Mouse (Mus musculus) G1E (cell line): ENCODE data around the gene Lztr1. TPM values are rescaled to one million over a fixed set of nuclear protein-coding genes. Genes with fewer than 3 reads are reported as not detected.
A peak's percentile ranks its signal among the peaks of the same experiment; 100 is the strongest.

Source experiments
- ATAC-seq: 2 replicates; pipeline ENCODE4 v1.8.0; 2016; ENCODE audit warnings: mild to moderate bottlenecking; ENCODE audit not compliant: insufficient number of reproducible peaks, poor library complexity, low FRiP score, severe bottlenecking; ENCODE audit errors: extremely low read depth
- DNase-seq: peaks from one replicate; pipeline ENCODE4 v3.0.0; 2012; ENCODE audit warnings: low spot score
- H3K27me3 ChIP-seq: 2 replicates; pipeline ENCODE4 v1.6.1; 2012; ENCODE audit warnings: mild to moderate bottlenecking, low read length, inconsistent platforms; ENCODE audit not compliant: insufficient read depth
- H3K36me3 ChIP-seq: replicated peaks from 2 replicates; pipeline ENCODE3; 2012; ENCODE audit warnings: mild to moderate bottlenecking, inconsistent platforms
- H3K4me1 ChIP-seq: 2 replicates; pipeline ENCODE4 v1.6.1; 2012; ENCODE audit warnings: low read depth, low read length, inconsistent platforms, mixed read lengths; ENCODE audit not compliant: insufficient read depth
- H3K4me3 ChIP-seq: 2 replicates; pipeline ENCODE4 v1.5.1; 2012; ENCODE audit warnings: low read depth, mild to moderate bottlenecking, inconsistent platforms, low read length, moderate library complexity, mixed read lengths
- H3K9me3 ChIP-seq: replicated peaks from 2 replicates; pipeline ENCODE4 v1.6.1; 2012; ENCODE audit warnings: inconsistent platforms
- CTCF ChIP-seq: IDR thresholded peaks from 2 replicates; pipeline ENCODE4 v1.5.1; 2012; ENCODE audit warnings: low read depth, low read length, inconsistent platforms, mixed read lengths
- GATA1 ChIP-seq: IDR thresholded peaks from 2 replicates; pipeline ENCODE4 v1.6.1; 2012; ENCODE audit warnings: borderline replicate concordance, low read length, inconsistent platforms, mixed read lengths
- GATA2 ChIP-seq: IDR thresholded peaks from 2 replicates; pipeline ENCODE4 v1.6.1; 2012; ENCODE audit warnings: low read depth, low read length, inconsistent platforms, borderline replicate concordance
- POLR2AphosphoS5 ChIP-seq: IDR thresholded peaks from 2 replicates; pipeline ENCODE4 v1.6.1; 2012; ENCODE audit warnings: low read depth, low read length, inconsistent platforms; ENCODE audit not compliant: insufficient replicate concordance
- TAL1 ChIP-seq: conservative IDR thresholded peaks from 2 replicates; pipeline ENCODE4 v1.6.1; 2012; ENCODE audit warnings: low read depth, low read length, inconsistent platforms, mixed read lengths
- polyA plus RNA-seq: library from polyadenylated mRNA; stranded (reverse); fragments of >175 nt; gene quantifications from 2 replicates; pipeline ENCODE4 v1.2.3, GENCODE M21; 2012
- total RNA-seq, 2 experiments: library from RNA; stranded (forward) in 1 of 2; stranded (reverse) in 1 of 2; fragments of 200-1000 nt in 1 of 2; fragments of >200 nt in 1 of 2; fragmentation: Nextera tagmentation in 1 of 2; gene quantifications; 2 replicates each; pipeline ENCODE4 v1.2.3; 2014 to 2017

The Lztr1 gene
- total and polyA plus RNA-seq, 3 experiments = 42.5 to 54.7 (median 48.4) TPM

DNA sequence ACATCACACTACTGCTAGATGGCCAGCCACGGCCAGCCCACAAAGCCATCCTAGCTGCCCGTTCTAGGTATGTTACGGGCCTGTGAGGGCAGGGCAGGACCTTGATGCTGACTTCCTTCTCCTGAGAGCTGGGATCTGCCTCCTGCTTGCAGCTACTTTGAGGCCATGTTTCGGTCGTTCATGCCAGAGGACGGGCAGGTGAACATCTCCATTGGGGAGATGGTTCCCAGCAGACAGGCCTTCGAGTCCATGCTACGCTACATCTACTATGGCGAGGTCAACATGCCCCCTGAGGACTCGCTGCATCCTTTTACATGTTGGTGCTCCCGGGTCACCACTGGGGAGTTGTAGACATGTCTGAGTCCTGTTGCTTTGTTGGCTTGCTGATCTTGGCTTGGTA lies 15.7 kb downstream of the Lztr1 start:
- H3K9me3 ChIP-seq = no peaks in the 10 kb centered on the region
- H3K4me1 ChIP-seq = peaks cover 30% of the 10 kb centered on the region
- TF ChIP-seq GATA1 = no peak
- TF ChIP-seq GATA2 = no peak
- TF ChIP-seq CTCF = no peak
- no peak for TF ChIP-seq TAL1
- no peak overlapping the region for H3K4me3 ChIP-seq
- peaks cover 98% of the 10 kb centered on the region for H3K36me3 ChIP-seq
- DNase-seq = no peak
- H3K27me3 ChIP-seq = no peaks in the 10 kb centered on the region
- ATAC-seq = no peak

DNA sequence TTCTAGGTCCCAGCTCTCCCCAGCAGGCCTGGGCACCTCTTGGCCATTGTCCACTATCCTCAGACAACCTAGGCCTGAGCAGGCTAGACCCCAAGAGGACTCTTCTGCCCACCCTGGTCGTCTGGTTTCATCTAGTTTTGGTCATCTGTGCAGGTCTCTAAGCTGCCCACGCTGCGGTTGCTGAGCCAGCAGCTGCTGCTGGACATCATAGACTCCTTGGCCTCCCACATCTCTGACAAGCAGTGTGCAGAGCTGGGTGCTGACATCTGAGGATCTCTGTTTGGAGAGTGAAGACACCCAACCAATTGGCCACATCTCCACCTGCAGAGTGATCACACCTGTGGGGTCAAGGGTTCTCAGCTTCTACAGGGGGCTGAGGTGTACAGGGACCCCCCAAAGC lies 17.0 kb downstream of the Lztr1 start:
- no peak for ATAC-seq
- peaks cover 92% of the 10 kb centered on the region for H3K36me3 ChIP-seq
- no peaks in the 10 kb centered on the region for H3K27me3 ChIP-seq
- TF ChIP-seq GATA1 (no peak), TAL1 (no peak), GATA2 (no peak), POLR2AphosphoS5 (no peak), CTCF (no peak)
- H3K4me1 ChIP-seq = peaks cover 40% of the 10 kb centered on the region
- no peak overlapping the region for H3K4me3 ChIP-seq
- no peaks in the 10 kb centered on the region for H3K9me3 ChIP-seq
- DNase-seq = no peak

DNA sequence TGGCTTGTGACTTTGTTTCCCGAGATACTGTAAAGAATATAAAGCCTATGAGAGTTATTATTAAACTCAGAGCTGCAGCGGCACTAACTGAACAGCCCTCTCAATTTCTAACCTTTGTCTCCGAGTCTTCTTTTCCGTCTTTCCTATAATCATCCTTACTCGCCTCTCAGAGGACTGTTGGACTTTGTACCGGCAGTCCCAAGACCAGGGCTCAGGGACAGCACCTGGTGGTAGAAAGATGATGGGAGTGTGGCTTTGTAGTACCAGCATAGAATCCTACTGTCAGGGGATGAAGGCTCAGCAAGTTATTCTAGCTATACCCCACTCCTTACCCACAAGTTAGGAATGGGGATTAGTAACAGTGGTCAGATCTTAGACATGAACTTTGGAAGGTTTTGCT lies 17.7 kb downstream of the Lztr1 start:
- TF ChIP-seq CTCF = no peak
- TF ChIP-seq GATA2 = no peak
- Histone ChIP-seq H3K9me3 (no peaks in the 10 kb centered on the region), H3K4me3 (no peak overlapping the region), H3K27me3 (no peaks in the 10 kb centered on the region), H3K36me3 (peaks cover 85% of the 10 kb centered on the region), H3K4me1 (peaks cover 40% of the 10 kb centered on the region)
- ATAC-seq = no peak
- no peak for DNase-seq

DNA sequence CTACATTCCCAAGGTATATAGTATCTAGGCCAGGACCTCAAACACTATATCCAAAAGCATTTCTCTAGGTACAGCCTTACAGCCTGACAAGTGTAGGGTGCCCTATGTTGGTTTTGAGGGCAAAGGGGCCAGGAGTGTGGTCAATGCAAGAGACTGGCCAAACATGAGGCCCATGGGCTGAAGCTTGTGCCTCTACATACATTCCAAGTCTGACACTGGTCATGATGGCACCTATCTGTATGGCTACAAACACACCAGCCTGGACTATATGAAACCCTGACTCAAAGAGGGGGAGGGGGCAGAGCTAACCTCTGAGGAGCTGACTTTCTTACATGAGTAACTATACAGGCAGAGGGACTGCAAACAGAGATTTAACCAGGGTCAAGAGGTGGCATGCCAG lies 19.1 kb downstream of the Lztr1 start:
- ATAC-seq (no peak), DNase-seq (no peak)
- H3K4me1 ChIP-seq = peaks cover 49% of the 10 kb centered on the region
- no peaks in the 10 kb centered on the region for H3K27me3 ChIP-seq
- H3K4me3 ChIP-seq = no peak overlapping the region
- no peak for TF ChIP-seq POLR2AphosphoS5
- peaks cover 71% of the 10 kb centered on the region for H3K36me3 ChIP-seq
- H3K9me3 ChIP-seq = no peaks in the 10 kb centered on the region

DNA sequence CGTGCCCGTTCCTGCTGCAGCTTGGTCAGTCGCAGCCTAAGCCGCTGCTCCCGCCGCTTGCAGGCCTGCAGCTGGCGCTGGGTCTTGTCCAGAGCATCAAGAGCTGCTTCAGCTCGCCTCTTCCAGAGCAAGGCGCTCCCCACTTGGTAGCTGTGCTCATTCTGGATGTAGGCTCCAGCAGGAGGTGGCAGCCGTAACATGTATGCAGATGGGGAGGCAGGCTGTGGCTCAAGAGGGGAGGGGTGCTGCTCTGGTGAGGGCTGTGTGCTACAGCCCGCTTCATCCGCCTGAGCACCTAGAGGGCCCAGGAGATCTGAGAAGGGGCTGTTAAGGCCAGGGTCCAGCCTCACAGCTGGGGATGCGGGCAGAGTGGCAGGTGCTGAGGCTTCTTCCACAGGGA lies 19.8 kb downstream of the Lztr1 start:
- ATAC-seq = no peak
- DNase-seq = no peak
- Histone ChIP-seq H3K27me3 (no peaks in the 10 kb centered on the region), H3K4me3 (no peak overlapping the region; the same call in 1 of the 2 replicates), H3K36me3 (peaks cover 64% of the 10 kb centered on the region), H3K4me1 (peaks cover 49% of the 10 kb centered on the region), H3K9me3 (no peaks in the 10 kb centered on the region)
- TF ChIP-seq POLR2AphosphoS5 = no peak
- TF ChIP-seq GATA1 = no peak
- no peak for TF ChIP-seq CTCF
- no peak for TF ChIP-seq TAL1
- TF ChIP-seq GATA2 = no peak

DNA sequence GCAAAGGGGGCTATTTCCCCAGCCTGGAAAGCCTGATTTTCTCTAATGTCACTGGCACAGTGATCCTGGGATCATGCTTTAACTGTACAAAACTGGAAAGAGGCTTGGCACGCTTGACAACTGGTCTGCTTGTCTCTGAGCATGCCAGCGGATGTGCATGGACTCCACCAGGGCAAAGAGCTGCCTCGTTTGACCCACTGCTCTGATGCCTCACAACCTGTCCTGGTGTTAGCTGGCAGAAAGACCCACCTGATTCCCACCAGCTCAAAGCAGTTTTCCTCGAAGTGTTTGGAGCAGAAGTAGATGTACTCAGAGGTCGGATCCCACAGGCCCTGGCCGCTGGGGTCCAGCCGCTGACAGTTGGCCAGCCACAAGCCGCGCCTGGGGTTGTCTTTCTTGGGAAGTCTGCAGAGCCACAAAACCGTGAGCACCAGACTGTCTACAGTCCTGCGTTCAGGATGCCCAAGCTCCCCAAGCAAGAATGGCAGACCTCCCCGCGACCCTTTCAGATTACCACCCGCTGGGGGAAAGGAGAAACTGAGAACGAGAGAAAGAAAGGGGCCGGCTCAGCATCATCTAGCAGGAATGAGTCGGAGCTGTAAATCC lies 21.6 kb downstream of the Lztr1 start:
- peaks cover 49% of the 10 kb centered on the region for H3K4me1 ChIP-seq
- ATAC-seq = no peak
- H3K27me3 ChIP-seq = no peaks in the 10 kb centered on the region
- H3K36me3 ChIP-seq = peaks cover 48% of the 10 kb centered on the region
- H3K4me3 ChIP-seq = peak overlapping the region; percentile 78
- TF ChIP-seq POLR2AphosphoS5 = no peak
- no peak for TF ChIP-seq GATA2
- TF ChIP-seq GATA1 = no peak
- TF ChIP-seq CTCF = no peak
- no peak for TF ChIP-seq TAL1
- H3K9me3 ChIP-seq = no peaks in the 10 kb centered on the region
- DNase-seq = peak; percentile 14

DNA sequence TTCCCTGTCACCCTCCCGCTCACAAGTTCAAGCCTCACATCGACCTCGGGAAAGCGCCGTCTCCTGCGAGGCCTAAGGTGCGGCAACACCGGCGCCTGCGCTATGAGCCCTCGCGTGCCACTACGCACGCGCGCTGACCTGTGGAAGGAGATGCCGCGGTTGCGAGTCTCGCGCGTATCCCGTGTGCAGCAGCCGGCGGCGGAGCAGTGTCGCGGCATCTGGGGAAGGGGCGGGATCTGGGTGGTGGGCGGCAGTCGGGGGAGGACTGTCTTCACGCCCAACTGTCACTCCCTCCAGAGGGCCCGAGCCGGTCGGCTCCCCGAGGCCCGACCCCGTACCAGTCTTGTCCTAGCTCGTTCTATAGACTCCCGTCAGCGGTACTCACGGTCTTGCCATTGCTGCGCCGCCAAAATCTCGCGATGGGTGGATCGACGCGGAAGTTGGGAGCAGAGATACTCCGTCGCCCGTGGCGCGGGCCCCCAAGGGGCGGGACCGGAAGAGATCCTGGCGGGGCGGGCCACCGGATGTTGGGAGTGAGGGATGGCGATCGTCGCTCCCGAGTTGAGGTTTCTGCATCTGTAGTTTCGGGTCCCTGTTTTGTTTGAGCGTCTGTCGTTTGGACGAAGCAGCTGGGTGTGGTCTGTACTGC lies 22.3 kb downstream of the Lztr1 start, which contains the start of gene Thap7:
TSS of gene Thap7 (minus strand) at position 497 of the 649 bp plus-strand sequence.
- Histone ChIP-seq H3K9me3 (no peaks in the 10 kb centered on the region), H3K27me3 (no peaks in the 10 kb centered on the region), H3K36me3 (peaks cover 41% of the 10 kb centered on the region), H3K4me3 (peak within 1 kb of the TSS; percentile 78), H3K4me1 (peaks cover 46% of the 10 kb centered on the region)
- ATAC-seq (peak; percentile 88), DNase-seq (peak; percentile 97)
- TF ChIP-seq TAL1 = no peak
- no peak for TF ChIP-seq GATA2
- no peak for TF ChIP-seq GATA1
- no peak for TF ChIP-seq POLR2AphosphoS5
- no peak for TF ChIP-seq CTCF
